Mouse (Mus musculus) heart, postnatal 4 days (tissue): ENCODE data around the gene Aldh1l1. TPM values are rescaled to one million over a fixed set of nuclear protein-coding genes. Genes with fewer than 3 reads are reported as not detected.

Experiments used
- DNase-seq: peaks from one replicate; pipeline ENCODE4 v3.0.0; 2021
- total RNA-seq, 2 experiments: library from RNA; stranded (reverse); gene quantifications; 2 replicates each; pipeline ENCODE4 v1.2.3; 2021

Gene Aldh1l1
- total RNA-seq, 2 experiments from 2014 or later: 0.61 to 1.2 TPM

DNA sequence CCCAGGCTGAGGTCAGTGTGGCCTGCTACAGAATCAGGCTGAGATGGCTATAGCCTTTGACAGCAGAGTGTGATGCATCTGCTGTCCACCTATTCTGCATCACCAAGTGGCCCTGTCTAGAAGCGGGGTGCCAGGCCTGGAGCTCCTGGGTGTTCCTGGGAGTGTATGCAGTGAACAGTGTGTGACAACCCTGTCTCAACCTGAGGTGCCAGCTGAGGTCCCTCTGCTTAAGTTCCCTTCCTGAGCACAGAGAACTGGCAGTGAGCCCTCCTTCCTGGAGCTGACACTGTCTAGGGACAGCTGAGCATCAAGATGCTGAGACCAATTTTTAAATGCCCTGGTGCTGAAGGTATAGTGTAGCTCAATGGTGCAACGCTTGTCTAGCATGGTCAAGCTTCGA, 13.5 kb upstream of the Aldh1l1 start:
- DNase-seq: no peak

GRCm38 (mm10) chr6:90473630-90474360, 12.4 kb upstream of the Aldh1l1 start:
- DNase-seq: no peak

GRCm38 (mm10) chr6:90474361-90474750, 11.9 kb upstream of the Aldh1l1 start:
- DNase-seq: no peak

DNA sequence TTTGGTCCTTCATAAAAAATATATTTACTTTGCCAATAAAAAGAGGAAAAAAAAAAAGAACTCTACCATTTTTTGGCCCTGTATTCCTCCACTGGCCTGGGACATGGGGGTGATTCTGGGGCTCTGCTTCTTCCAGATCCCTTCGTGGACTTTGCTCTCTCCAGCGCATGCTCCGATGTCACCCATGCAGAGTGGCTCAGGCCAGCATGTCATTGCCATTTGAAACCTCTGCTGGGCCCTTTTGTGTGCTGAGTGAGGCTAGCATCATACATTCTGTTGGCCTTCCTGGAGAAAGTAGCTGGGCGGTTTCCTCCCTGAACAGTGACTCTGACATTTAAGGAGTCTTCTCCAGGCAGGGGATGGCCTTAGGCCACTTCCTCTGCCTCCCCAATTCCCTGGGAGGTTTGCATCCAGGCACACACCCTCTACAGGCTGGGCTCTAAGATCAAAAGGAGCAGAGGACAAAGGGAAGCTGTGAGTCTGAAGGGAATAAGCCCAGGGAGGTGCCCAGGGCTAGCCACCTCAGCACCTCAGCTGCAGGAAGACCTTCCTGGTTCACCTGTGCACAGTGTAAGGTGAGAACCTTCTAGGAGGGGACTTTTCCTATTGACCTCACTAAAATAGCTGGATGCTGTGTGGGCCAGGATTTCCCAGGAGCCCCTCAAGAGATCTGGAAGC, 10.9 kb upstream of the Aldh1l1 start:
- no peak for DNase-seq

DNA sequence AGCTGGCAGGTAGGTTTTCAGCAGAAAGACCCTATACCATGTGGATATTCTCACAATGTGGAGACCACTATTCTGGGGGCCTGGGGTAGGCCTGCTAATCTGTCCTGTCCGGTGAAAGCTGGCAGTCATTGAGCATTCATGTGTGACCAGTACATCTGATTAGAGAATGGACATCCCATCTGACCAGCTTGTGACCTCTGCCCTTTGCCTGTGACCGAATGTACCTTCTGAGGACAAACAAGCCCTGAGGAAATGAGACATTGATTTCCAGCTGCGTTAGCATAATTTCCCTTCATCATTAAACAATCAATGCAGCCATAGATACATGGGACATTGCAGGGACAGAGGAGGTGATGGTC, 10.4 kb upstream of the Aldh1l1 start:
- no peak for DNase-seq

DNA sequence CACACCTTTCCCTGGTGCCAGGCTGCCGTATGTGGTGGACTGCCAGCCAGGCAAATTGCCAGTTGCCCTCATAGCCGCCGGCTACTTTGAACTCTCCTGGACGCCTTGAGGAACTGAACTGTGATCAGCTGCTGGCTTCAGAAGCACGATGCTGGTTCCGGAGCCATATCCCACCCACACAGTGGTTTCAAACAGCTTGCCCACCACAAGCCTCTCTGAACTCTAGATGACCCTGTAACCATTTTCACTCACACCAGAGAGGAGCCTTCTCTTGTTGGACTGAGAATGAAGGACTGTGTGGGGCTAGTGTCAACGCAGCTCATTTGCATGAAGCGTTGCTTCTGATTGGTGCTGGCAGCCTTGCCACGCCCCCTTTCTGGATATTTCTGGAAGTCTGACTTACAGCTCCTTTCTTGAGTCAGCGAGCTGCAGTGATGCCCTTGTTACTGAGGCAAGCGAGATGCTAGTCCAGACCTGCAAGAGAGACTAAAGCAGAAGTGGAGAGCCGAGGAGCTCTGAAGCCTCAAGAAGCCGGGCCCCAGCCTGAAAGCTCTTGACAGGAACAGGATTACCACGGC, 9.2 kb upstream of the Aldh1l1 start:
- peak; percentile 63 for DNase-seq

- DNase-seq: no peak
Observed at GRCm38 (mm10) chr6:90484249-90484648, 2.0 kb upstream of the Aldh1l1 start.

DNA sequence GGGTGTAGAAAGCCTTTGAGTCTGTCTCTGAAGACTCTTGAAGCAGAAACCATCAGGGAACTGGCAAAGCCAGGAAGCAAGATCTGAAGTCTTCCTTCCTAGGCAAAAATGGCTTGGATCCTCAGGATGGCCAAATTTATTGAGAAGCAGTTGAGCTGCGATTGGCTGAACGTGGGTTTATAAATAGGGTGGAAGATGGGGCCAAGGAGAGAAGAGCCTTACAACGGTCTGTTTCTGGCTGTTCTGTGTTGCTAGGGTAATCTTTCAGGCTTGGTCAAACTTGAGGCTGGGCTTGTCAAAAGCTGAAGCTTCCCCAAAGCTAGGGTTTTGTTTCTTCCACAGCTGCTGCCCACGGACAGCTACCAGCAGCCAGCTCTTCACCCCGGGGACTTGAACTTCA, 1.4 kb upstream of the Aldh1l1 start:
- no peak for DNase-seq

DNA sequence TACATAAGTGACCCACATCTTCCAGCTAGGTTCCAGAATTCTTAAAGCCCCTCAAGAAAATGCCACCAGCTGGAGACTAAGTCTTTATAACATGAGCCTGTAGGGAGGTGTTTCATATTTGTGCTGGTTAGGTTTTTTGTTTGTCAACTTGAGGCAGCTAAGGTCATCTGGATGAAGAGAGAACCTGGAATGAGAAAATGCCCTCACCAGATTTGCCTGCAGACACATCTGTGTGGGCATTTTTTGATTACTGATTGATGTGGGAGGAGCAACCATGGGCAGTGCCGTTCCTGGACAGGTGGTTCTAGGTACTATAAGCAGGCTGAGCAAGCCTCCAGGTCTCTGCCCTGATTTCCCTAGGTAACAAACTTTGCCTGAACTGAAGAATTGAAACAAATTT, 1.3 kb downstream of the Aldh1l1 start:
- no peak for DNase-seq

GRCm38 (mm10) chr6:90489532-90489931, 3.3 kb downstream of the Aldh1l1 start:
- no peak for DNase-seq

DNA sequence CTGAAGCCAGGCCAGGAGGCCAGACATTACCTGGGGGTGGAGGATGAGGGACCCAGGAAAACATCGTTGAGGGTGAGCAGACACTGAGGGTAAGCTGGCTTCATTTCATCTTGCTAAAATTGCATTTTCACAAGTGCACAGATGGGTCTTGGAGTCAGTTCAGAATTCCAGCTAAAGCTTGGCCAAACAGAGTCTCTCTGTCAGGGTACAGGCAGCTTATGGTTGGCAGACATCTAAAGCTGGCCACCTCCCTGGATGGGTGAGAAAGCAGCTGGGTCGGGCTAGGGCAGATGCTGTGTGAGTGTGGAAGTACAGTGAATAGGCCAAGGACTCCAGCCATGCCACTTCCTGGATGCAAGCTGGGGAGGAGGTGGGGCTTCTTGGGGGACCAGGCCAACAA, 4.7 kb downstream of the Aldh1l1 start:
- DNase-seq: no peak

DNA sequence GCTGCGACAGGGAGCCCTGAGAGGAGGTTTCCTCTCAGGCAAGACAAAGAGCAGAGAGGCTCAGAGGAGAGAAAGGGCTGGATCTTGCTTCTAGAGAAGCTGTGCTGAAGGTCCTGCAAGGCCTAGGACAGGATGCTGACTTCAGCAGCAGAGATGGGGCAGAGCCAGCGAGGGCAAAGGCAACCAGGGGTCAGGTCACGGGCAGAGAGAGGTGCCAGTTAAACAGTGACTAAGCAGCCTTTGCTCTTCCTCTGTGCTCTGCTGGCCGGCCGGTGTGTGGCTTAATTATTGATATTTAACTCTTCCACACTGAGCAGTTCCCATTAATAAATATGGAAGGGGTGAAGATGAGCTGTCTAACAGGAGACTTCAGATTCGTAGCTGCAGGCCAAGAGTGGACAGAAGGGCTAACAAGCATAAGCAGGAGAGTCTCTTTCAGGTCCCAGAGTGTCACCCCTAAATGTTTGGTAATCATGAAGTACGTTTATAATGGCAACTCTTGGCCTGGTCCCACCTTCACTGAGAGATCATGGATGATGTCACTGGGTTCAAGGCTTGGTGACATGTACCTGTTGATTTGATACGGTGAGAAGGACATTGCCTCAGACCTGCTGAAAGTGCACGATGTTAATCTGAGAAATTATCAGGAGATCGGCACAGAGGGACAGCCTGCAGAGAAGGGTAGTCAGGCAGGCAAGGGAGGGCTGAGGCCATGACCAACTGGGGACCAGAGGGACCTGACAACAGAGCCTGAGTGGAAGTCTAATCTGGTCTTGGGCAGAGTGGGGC, 5.9 kb downstream of the Aldh1l1 start:
- no peak for DNase-seq

GRCm38 (mm10) chr6:90494155-90494554, 7.9 kb downstream of the Aldh1l1 start:
- DNase-seq: no peak

DNA sequence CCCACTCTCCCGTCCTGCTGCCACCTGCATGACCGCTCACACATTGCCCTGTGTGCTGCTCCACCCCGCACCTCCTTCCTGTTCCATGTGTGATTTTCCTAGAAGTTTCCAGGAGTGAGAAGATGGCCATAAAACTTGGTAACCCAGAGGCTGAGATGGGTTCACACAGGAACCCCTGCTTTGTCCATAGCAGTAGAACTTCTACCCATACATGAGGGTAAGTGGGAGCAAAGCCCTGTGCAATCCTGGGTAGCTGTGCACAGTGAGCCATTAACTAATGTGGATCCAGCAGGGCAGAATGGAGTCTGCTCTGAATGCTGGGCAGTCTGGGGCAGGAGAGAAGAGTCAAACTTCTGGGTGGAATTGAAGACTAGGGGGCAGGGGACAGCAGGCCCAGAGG, 8.3 kb downstream of the Aldh1l1 start:
- DNase-seq: no peak

GRCm38 (mm10) chr6:90495282-90495912, 9.2 kb downstream of the Aldh1l1 start:
- DNase-seq: no peak

GRCm38 (mm10) chr6:90496217-90496616, 10.0 kb downstream of the Aldh1l1 start:
- no peak for DNase-seq

DNA sequence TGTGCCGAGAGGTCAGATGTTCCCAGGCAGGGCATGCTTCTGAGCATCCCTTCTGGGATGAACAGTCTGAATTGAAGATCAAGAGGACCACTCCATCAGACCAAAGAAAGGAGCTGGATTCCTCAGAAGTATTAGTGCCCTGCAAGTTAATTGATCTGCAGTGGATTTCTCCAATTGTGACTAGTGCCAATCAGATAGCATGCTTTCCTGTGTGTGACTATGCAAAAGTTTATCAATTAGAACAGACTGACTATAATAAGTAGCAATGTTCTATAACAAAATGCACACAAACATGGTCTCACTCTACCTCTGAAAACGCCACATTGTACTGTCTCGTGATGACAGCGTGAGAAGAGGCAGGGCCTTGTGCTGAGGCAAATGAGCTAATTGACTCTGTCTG, 13.3 kb downstream of the Aldh1l1 start:
- no peak for DNase-seq

DNA sequence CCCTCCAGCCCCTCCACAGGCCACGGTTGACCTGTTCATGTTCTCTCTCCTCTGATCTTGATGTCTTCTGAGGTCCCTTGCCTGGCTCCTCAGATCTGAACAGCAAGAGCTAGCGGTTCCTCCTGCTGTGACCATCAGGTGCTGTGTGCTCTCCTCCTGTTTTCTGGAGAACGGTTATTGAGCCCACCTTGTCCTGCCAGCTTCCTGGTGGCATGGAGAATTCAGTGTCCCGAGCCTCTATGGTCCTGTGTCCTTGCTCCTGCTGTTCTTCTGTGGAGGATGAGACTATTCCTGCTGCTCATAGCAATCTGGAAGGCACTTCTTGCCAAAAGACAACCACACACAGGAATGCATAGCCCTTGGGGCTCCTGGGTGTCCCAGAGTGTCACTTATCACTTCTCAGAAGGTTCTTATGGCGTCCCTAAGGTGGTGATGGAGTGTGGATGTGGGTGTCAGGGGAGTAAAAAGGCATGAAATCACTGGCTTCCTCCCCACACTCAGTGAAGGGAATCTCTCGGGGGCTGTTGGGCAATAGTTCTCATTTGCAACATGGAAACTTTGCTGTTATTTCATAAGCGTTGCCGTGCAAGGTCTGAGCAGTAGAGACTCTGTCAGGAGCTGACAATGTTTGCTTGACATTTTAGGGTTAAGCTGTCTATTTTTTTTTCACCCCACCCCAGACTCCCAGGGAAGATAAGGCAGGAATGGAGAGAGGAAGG, 15.2 kb downstream of the Aldh1l1 start:
- no peak for DNase-seq

DNA sequence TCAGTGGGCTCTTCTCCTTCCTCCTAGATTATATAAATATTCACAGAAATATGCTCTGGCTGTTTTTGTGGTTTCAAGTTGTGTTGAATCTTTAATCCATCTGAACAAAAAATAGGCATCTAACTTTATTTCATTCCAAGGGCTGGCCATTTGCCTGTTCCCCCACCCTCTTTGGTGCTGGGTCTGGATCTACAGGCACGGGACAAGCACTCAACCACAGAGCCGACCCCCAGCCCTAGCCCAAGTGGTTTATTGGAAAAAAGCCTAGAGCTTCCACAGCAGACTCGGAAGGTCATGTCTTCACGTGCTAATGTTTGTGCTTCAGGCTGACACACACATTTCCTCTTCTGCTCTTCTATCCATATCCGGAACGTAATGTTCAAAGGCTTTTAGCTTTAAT, 19.7 kb downstream of the Aldh1l1 start:
- DNase-seq: peak; percentile 40

- DNase-seq: peak; percentile 96
Observed at GRCm38 (mm10) chr6:90506673-90507311, 20.6 kb downstream of the Aldh1l1 start.

GRCm38 (mm10) chr6:90507443-90507842, 21.2 kb downstream of the Aldh1l1 start:
- no peak for DNase-seq
